In genomic region chr11:31225359-31225758, GRCm38 (mm10) we compare ENCODE assay signal across 27 mouse cellular contexts. TPM values are rescaled to one million over a fixed set of nuclear protein-coding genes. Genes with fewer than 3 reads are reported as not detected.
A peak's percentile ranks its signal among the peaks of the same experiment; 100 is the strongest.
DNase-seq lines count a peak whose midpoint lies in the region; ATAC-seq and TF ChIP-seq lines count a peak whose summit lies in the region.
"Had no signal": no experiment of that assay in that cellular context is flagged by ENCODE, and none has a peak within 500 bp of the region (broad histone marks: within the 10 kb centered on the region; RNA-seq: fewer than 3 reads in every experiment).

No protein-coding gene starts in this region.

- TF ChIP-seq CTCF in intestine, postnatal 0 days (IDR thresholded peaks at IDR 0.05; ENCODE audit: low read depth), result no peak

- H3K4me1 ChIP-seq in kidney, embryonic 15.5 days, result no peaks in the 10 kb centered on the region
- H3K4me1 ChIP-seq in midbrain, embryonic 14.5 days (ENCODE audit: control insufficient read depth, insufficient read depth, low read length), result no peaks in the 10 kb centered on the region
- no peaks in the 10 kb centered on the region for H3K4me1 ChIP-seq in intestine, postnatal 0 days (replicated peaks; ENCODE audit: control insufficient read depth, insufficient read depth, low read length)
- H3K4me1 ChIP-seq: embryonic facial prominence, embryonic 13.5 days; heart, embryonic 15.5 days; hindbrain, embryonic 15.5 days; intestine, embryonic 15.5 days; neural tube, embryonic 15.5 days had no signal

- H3K27ac ChIP-seq in kidney, embryonic 15.5 days, result no peak overlapping the region
- no peak overlapping the region for H3K27ac ChIP-seq in midbrain, embryonic 14.5 days (replicated peaks; ENCODE audit: low read depth, low read length)
- no peak overlapping the region for H3K27ac ChIP-seq in intestine, postnatal 0 days (ENCODE audit: low read depth, low read length)
- H3K27ac ChIP-seq: embryonic facial prominence, embryonic 13.5 days; heart, embryonic 15.5 days; hindbrain, embryonic 15.5 days; intestine, embryonic 15.5 days; macrophage; neural tube, embryonic 15.5 days had no signal

- DNase-seq in kidney, postnatal 25 days, result no peak
- DNase-seq in 3134 (ENCODE audit: extremely low read depth, insufficient read length, low spot score), result peak; percentile 45
- peak; percentile 93 for DNase-seq in 3T3-L1 (ENCODE audit: low read depth, low spot score)
- peak; percentile 9 for DNase-seq in kidney, postnatal 14 days
- no peak for DNase-seq in midbrain, embryonic 14.5 days
- DNase-seq: adrenal gland, postnatal 10 days; cerebellum, adult 11 months; cerebellum, postnatal 10 days; forebrain, postnatal 0 days; gastrocnemius, postnatal 36 days; heart, postnatal 4 days; left cerebral cortex, postnatal 4 days; right cerebral cortex, postnatal 14 days; spleen, adult 18-20 months; thymus, postnatal 36 days had no signal

- WGBS in kidney, embryonic 15.5 days, result 71% methylated on average over 1 of the region's 1 CpGs
- 96% methylated on average over 1 of the region's 1 CpGs for WGBS in midbrain, embryonic 14.5 days
- 93% methylated on average over 1 of the region's 1 CpGs for WGBS in intestine, postnatal 0 days

- H3K27me3 ChIP-seq in kidney, embryonic 15.5 days, result no peaks in the 10 kb centered on the region
- no peaks in the 10 kb centered on the region for H3K27me3 ChIP-seq in midbrain, embryonic 14.5 days (ENCODE audit: control insufficient read depth, insufficient read depth, low read length)
- H3K27me3 ChIP-seq in intestine, postnatal 0 days (replicated peaks; ENCODE audit: control insufficient read depth, insufficient read depth, low read length), result no peaks in the 10 kb centered on the region
- H3K27me3 ChIP-seq: CH12.LX; embryonic facial prominence, embryonic 13.5 days; heart, embryonic 15.5 days; hindbrain, embryonic 15.5 days; intestine, embryonic 15.5 days; neural tube, embryonic 15.5 days had no signal

- no peaks in the 10 kb centered on the region for H3K9me3 ChIP-seq in kidney, embryonic 15.5 days (replicated peaks)
- no peaks in the 10 kb centered on the region for H3K9me3 ChIP-seq in midbrain, embryonic 14.5 days (ENCODE audit: control insufficient read depth, low read length)
- H3K9me3 ChIP-seq in intestine, postnatal 0 days (ENCODE audit: control insufficient read depth), result no peaks in the 10 kb centered on the region
- H3K9me3 ChIP-seq: embryonic facial prominence, embryonic 13.5 days; heart, embryonic 15.5 days; hindbrain, embryonic 15.5 days; intestine, embryonic 15.5 days; neural tube, embryonic 15.5 days had no signal

- H3K4me2 ChIP-seq in kidney, embryonic 15.5 days, result no peak overlapping the region
- H3K4me2 ChIP-seq in midbrain, embryonic 14.5 days (ENCODE audit: low read length), result no peak overlapping the region
- no peak overlapping the region for H3K4me2 ChIP-seq in intestine, postnatal 0 days (replicated peaks; ENCODE audit: low read depth)
- H3K4me2 ChIP-seq: embryonic facial prominence, embryonic 13.5 days; heart, embryonic 15.5 days; hindbrain, embryonic 15.5 days; intestine, embryonic 15.5 days; liver, embryonic 11.5 days; midbrain, embryonic 11.5 days; neural tube, embryonic 15.5 days had no signal

- no peak overlapping the region for H3K9ac ChIP-seq in kidney, embryonic 15.5 days
- no peak overlapping the region for H3K9ac ChIP-seq in midbrain, embryonic 14.5 days (replicated peaks; ENCODE audit: low read length)
- no peak overlapping the region for H3K9ac ChIP-seq in intestine, postnatal 0 days (ENCODE audit: low read depth, low read length)
- H3K9ac ChIP-seq: embryonic facial prominence, embryonic 13.5 days; forebrain, postnatal 0 days; heart, embryonic 15.5 days; hindbrain, embryonic 15.5 days; intestine, embryonic 15.5 days; neural tube, embryonic 15.5 days had no signal

- 0 out of 2 replicates have a peak, but pooled peaks have one; percentile 33 for ATAC-seq in kidney, embryonic 15.5 days (replicated peaks; ENCODE audit: low FRiP score)
- ATAC-seq in midbrain, embryonic 14.5 days (ENCODE audit: low FRiP score, low TSS enrichment), result no peak
- ATAC-seq in intestine, postnatal 0 days, result no peak
- ATAC-seq: forebrain, postnatal 0 days; intestine, embryonic 15.5 days had no signal

- H3K36me3 ChIP-seq in kidney, embryonic 15.5 days, result no peaks in the 10 kb centered on the region
- no peaks in the 10 kb centered on the region for H3K36me3 ChIP-seq in midbrain, embryonic 14.5 days (ENCODE audit: control insufficient read depth, insufficient read depth, low read length)
- H3K36me3 ChIP-seq in intestine, postnatal 0 days (ENCODE audit: control insufficient read depth, insufficient read depth), result no peaks in the 10 kb centered on the region
- H3K36me3 ChIP-seq: embryonic facial prominence, embryonic 13.5 days; heart, embryonic 15.5 days; hindbrain, embryonic 15.5 days; intestine, embryonic 15.5 days; neural tube, embryonic 15.5 days had no signal

- no peak overlapping the region for H3K4me3 ChIP-seq in kidney, embryonic 15.5 days (replicated peaks)
- H3K4me3 ChIP-seq in midbrain, embryonic 14.5 days (replicated peaks; ENCODE audit: low read depth, low read length), result no peak overlapping the region
- H3K4me3 ChIP-seq in intestine, postnatal 0 days (ENCODE audit: low read depth, low read length), result no peak overlapping the region
- H3K4me3 ChIP-seq: embryonic facial prominence, embryonic 13.5 days; heart, embryonic 15.5 days; hindbrain, embryonic 15.5 days; intestine, embryonic 15.5 days; neural tube, embryonic 15.5 days had no signal

RNA-seq across cellular contexts. Expression of gene Gm17332, which starts 43.1 kb away (rescaled TPM):
- not detected in 2 replicates for polyA plus RNA-seq in kidney, embryonic 15.5 days (2015; fragmentation: Nextera tagmentation; extraction: Ambion mirVana)
- polyA plus RNA-seq in midbrain, embryonic 14.5 days (2014; fragmentation: Nextera tagmentation; extraction: Ambion mirVana), result not detected in 2 replicates
- not detected in 2 replicates for polyA plus RNA-seq in intestine, postnatal 0 days (2015; fragmentation: Nextera tagmentation; extraction: Ambion mirVana)
- polyA plus RNA-seq: embryonic facial prominence, embryonic 13.5 days; forebrain, postnatal 0 days; heart, embryonic 15.5 days; hindbrain, embryonic 15.5 days; intestine, embryonic 15.5 days; liver, embryonic 11.5 days; macrophage; midbrain, embryonic 11.5 days; neural tube, embryonic 15.5 days; stomach, embryonic 14.5 days had no signal

Comparison
In these comparisons a context has a peak if more than half of its experiments do, and no peak if none do; other contexts are left out.
1. DNase-seq: peak in 3134 (single experiment), 3T3-L1 (single experiment) and kidney, postnatal 14 days (single experiment); none in kidney, postnatal 25 days (0 of 2) and midbrain, embryonic 14.5 days (single experiment).